Mouse (Mus musculus): Measurements from ENCODE around the gene Ptgr1.

- no peak for TF ChIP-seq POLR2A (IDR thresholded peaks at IDR 0.05; ENCODE audit: control insufficient read depth in 1 of 2, insufficient read depth in 1 of 2, low read depth in 1 of 2, low read length in 2 of 2, poor library complexity in 1 of 2)
- no peak for TF ChIP-seq MAX (IDR thresholded peaks at IDR 0.05; ENCODE audit: low read length)
- TF ChIP-seq TCF12 (IDR thresholded peaks at IDR 0.05; ENCODE audit: low read depth, low read length): no peak
- TF ChIP-seq CTCF (IDR thresholded peaks at IDR 0.05 in 2 of 3, conservative IDR thresholded peaks at IDR 0.05 in 1 of 3; ENCODE audit: control insufficient read depth in 1 of 3, insufficient read depth in 1 of 3, low read depth in 2 of 3, low read length in 3 of 3, poor library complexity in 1 of 3, severe bottlenecking in 1 of 3): no peak
- no peak for TF ChIP-seq EP300 (IDR thresholded peaks at IDR 0.05; ENCODE audit: low read depth in 1 of 2, low read length in 2 of 2)
- TF ChIP-seq ZKSCAN1 (IDR thresholded peaks at IDR 0.05; ENCODE audit: low read depth, low read length): no peak
- no peak for TF ChIP-seq GABPA (IDR thresholded peaks at IDR 0.05; ENCODE audit: low read depth, low read length)
- TF ChIP-seq E2F4 (IDR thresholded peaks at IDR 0.05; ENCODE audit: borderline replicate concordance, low read depth, low read length): no peak
- TF ChIP-seq MAZ (IDR thresholded peaks at IDR 0.05; ENCODE audit: low read depth, low read length): no peak
- no peak for TF ChIP-seq POLR2AphosphoS5 (IDR thresholded peaks at IDR 0.05; ENCODE audit: borderline replicate concordance, low read depth, low read length)
- TF ChIP-seq HCFC1 (IDR thresholded peaks at IDR 0.05; ENCODE audit: low read depth, low read length): no peak
- TF ChIP-seq ZNF384 (IDR thresholded peaks at IDR 0.05; ENCODE audit: low read depth, low read length): no peak
- no peak for TF ChIP-seq SIN3A (IDR thresholded peaks at IDR 0.05; ENCODE audit: low read length)
- TF ChIP-seq ZMIZ1 (IDR thresholded peaks at IDR 0.05; ENCODE audit: low read depth, low read length): no peak
Measured at GRCm38 (mm10) chr4:58952630-58953029, 34.3 kb downstream of the Ptgr1 start.
